Mouse (Mus musculus) midbrain, embryonic 13.5 days (tissue): ENCODE measurements around the gene Habp2. TPM values are rescaled to one million over a fixed set of nuclear protein-coding genes. Genes with fewer than 3 reads are reported as not detected.

ENCODE experiments used
- ATAC-seq: fragments of 200-750 bp; cut with Nextera tagmentation; 2 replicates; pipeline ENCODE4 v1.8.0; 2017; ENCODE audit warnings: mild to moderate bottlenecking, moderate TSS enrichment, moderate library complexity
- H3K27ac ChIP-seq: fragments of 300-500 bp; sonication (generic); 2 replicates; pipeline ENCODE4 v1.5.1; 2015; ENCODE audit warnings: inconsistent platforms, mild to moderate bottlenecking, moderate library complexity
- H3K27me3 ChIP-seq: fragments of 300-500 bp; sonication (generic); 2 replicates; pipeline ENCODE4 v1.6.1; 2015; ENCODE audit warnings: mild to moderate bottlenecking, inconsistent platforms
- H3K36me3 ChIP-seq: fragments of 300-500 bp; sonication (generic); 2 replicates; pipeline ENCODE4 v1.6.1; 2015; ENCODE audit warnings: mild to moderate bottlenecking, inconsistent platforms
- H3K4me1 ChIP-seq: fragments of 300-500 bp; sonication (generic); replicated peaks from 2 replicates; pipeline ENCODE4 v1.6.1; 2015; ENCODE audit warnings: inconsistent platforms
- H3K4me2 ChIP-seq: fragments of 300-500 bp; sonication (generic); replicated peaks from 2 replicates; pipeline ENCODE4 v1.6.1; 2015; ENCODE audit warnings: moderate library complexity, mild to moderate bottlenecking, inconsistent platforms
- H3K4me3 ChIP-seq: fragments of 300-500 bp; sonication (generic); replicated peaks from 2 replicates; pipeline ENCODE4 v1.5.1; 2015; ENCODE audit warnings: mild to moderate bottlenecking, inconsistent platforms
- H3K9ac ChIP-seq: fragments of 300-500 bp; sonication (generic); replicated peaks from 2 replicates; pipeline ENCODE4 v1.6.1; 2015; ENCODE audit warnings: mild to moderate bottlenecking, inconsistent platforms
- H3K9me3 ChIP-seq: fragments of 300-500 bp; sonication (generic); 2 replicates; pipeline ENCODE4 v1.6.1; 2016; ENCODE audit warnings: mild to moderate bottlenecking, inconsistent platforms
- whole genome bisulfite sequencing: fragments of 180-500 bp; shearing (Covaris S2); methylation state at CpG from one replicate; pipeline ENCODE4 v1.1.7; 2015; 5-methylcytosine and 5-hydroxymethylcytosine counted together
- polyA plus RNA-seq: library from polyadenylated mRNA; unstranded; fragments of >200 nt; fragmentation: Nextera tagmentation; extraction: Ambion mirVana; gene quantifications from 2 replicates; pipeline ENCODE4 v1.2.1, GENCODE M21; 2015

The Habp2 gene
- polyA plus RNA-seq, 1 experiment from 2014 or later = 0.09 TPM

- no peaks in the 10 kb centered on the region for H3K9me3 ChIP-seq
- no peak overlapping the region for H3K4me2 ChIP-seq
- no peaks in the 10 kb centered on the region for H3K27me3 ChIP-seq
- H3K27ac ChIP-seq = no peak overlapping the region
- no peak overlapping the region for H3K4me3 ChIP-seq
- ATAC-seq = no peak
- H3K36me3 ChIP-seq = no peaks in the 10 kb centered on the region
- 57% methylated on average over 3 of the region's 3 CpGs for WGBS
- no peaks in the 10 kb centered on the region for H3K4me1 ChIP-seq
- no peak overlapping the region for H3K9ac ChIP-seq
These were observed 9.7 kb upstream of the Habp2 start for GRCm38 (mm10) chr19:56277140-56277804.

DNA sequence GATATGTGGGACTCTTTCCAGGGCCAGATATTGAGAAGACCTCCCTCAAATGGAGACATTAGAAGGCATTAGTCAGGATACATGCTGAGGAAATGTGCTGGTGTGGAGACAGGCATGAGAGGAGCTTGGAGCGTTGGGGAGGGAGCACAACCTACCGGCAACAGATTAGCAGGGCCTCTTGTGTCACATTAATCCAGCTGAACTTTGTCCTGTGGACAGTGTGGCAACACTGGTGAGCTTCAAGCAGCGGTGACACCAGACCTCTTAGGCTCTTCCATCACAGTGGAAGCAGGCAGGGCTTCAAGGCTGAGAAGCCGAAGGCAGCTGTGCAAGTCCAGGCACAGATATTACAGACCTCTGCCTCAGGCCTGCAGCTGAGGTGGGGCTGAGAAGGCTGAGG is 9.0 kb upstream of the Habp2 start:
- Histone ChIP-seq H3K4me1 (no peaks in the 10 kb centered on the region), H3K9me3 (no peaks in the 10 kb centered on the region), H3K36me3 (no peaks in the 10 kb centered on the region), H3K4me2 (no peak overlapping the region), H3K27ac (no peak overlapping the region), H3K9ac (no peak overlapping the region), H3K4me3 (no peak overlapping the region), H3K27me3 (no peaks in the 10 kb centered on the region)
- ATAC-seq = no peak
- 75% methylated on average over 4 of the region's 4 CpGs for WGBS

DNA sequence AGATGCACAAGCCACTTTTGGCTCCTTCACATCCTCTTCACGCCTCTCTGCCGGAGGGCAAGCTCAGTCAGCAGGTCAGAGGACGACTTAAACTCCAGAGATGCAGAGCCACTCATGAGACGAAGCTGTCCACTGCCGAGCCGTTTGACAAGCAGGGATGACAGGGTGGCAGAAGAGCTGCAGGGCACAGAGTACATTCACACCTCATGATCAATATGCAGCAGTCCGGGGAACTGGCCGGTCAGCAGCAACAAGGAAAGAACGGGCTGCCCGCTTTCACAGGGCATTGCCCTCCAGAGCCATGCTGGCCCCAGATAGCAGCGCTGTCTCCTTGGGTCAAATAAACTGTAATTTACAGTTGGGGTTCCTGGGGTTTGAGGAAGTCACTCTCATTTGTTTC is 8.6 kb upstream of the Habp2 start:
- Histone ChIP-seq H3K27me3 (no peaks in the 10 kb centered on the region), H3K4me1 (no peaks in the 10 kb centered on the region), H3K9me3 (no peaks in the 10 kb centered on the region), H3K36me3 (no peaks in the 10 kb centered on the region), H3K27ac (no peak overlapping the region), H3K4me2 (no peak overlapping the region), H3K9ac (no peak overlapping the region), H3K4me3 (no peak overlapping the region)
- no peak for ATAC-seq
- 86% methylated on average over 11 of the region's 11 CpGs for WGBS

GRCm38 (mm10) chr19:56285222-56285621 is 1.7 kb upstream of the Habp2 start:
- no peaks in the 10 kb centered on the region for H3K36me3 ChIP-seq
- H3K9ac ChIP-seq = no peak overlapping the region
- no peak overlapping the region for H3K27ac ChIP-seq
- no peak for ATAC-seq
- H3K4me2 ChIP-seq = no peak overlapping the region
- 85% methylated on average over 4 of the region's 4 CpGs for WGBS
- H3K9me3 ChIP-seq = no peaks in the 10 kb centered on the region
- H3K27me3 ChIP-seq = no peaks in the 10 kb centered on the region
- no peak overlapping the region for H3K4me3 ChIP-seq
- no peaks in the 10 kb centered on the region for H3K4me1 ChIP-seq

DNA sequence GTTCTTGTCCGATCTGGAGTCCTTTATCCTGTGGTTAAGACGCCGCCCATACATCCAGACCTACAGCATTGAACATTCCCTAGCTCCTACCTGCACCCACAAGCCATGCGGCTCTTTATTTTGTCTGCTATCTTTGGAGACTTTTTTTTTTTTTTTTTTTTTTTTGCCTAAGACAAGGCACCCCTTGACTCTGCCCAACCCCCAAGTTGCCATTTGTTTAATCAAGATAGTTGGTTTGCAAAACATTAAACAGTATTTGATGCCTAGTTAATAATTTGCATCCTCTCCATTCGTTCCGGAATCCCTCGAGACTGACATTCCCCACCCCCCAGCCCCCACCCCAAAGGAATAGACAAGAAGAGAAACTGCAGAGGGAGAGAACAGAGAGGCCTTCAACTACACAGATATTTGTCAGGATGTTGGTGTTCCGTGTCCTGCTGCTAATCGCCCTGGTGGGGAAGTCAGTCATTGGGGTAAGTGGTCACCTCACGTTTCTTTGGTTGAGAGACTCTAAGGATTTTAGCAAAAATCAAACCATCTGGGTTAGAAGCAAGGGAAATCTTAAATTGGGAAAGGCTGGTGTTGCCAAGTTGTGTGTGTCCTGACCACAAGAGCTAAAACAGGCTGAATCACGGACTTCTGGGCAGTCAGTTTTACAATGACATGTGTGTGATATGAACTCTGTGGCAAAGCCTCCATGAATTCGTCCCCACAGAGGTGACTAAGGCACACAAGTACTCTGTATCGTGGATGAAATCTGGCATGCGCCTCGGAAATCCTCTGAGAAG is 837 bp downstream of the Habp2 start:
- H3K9ac ChIP-seq = no peak overlapping the region
- no peaks in the 10 kb centered on the region for H3K9me3 ChIP-seq
- H3K27ac ChIP-seq = no peak overlapping the region
- no peaks in the 10 kb centered on the region for H3K27me3 ChIP-seq
- H3K4me1 ChIP-seq = peaks cover 9% of the 10 kb centered on the region
- WGBS = 84% methylated on average over 15 of the region's 15 CpGs
- H3K36me3 ChIP-seq = no peaks in the 10 kb centered on the region
- no peak overlapping the region for H3K4me2 ChIP-seq
- ATAC-seq = no peak
- H3K4me3 ChIP-seq = no peak overlapping the region

DNA sequence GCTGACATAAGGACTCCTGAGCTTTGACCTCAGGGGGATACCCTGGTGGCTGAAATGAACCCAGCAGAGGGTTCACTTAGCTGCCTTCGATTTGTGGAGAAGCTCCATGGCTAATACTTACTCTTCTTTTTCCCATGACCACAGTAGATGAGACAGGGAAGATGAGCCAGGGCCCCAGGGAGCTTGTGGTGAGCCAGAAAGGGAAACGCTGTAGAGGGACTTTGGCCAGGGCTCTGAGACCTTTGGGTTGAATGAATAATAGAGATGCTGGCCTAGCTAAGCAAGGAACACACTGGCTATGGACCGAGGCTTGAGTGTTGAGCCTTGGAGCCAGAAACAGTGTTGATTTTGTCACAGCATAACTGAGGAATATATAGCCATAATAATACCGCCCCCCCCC is 1.5 kb downstream of the Habp2 start:
- H3K27ac ChIP-seq = no peak overlapping the region
- no peak overlapping the region for H3K9ac ChIP-seq
- H3K27me3 ChIP-seq = no peaks in the 10 kb centered on the region
- ATAC-seq = no peak
- 81% methylated on average over 4 of the region's 4 CpGs for WGBS
- H3K36me3 ChIP-seq = no peaks in the 10 kb centered on the region
- no peak overlapping the region for H3K4me3 ChIP-seq
- no peak overlapping the region for H3K4me2 ChIP-seq
- peaks cover 9% of the 10 kb centered on the region for H3K4me1 ChIP-seq
- no peaks in the 10 kb centered on the region for H3K9me3 ChIP-seq

DNA sequence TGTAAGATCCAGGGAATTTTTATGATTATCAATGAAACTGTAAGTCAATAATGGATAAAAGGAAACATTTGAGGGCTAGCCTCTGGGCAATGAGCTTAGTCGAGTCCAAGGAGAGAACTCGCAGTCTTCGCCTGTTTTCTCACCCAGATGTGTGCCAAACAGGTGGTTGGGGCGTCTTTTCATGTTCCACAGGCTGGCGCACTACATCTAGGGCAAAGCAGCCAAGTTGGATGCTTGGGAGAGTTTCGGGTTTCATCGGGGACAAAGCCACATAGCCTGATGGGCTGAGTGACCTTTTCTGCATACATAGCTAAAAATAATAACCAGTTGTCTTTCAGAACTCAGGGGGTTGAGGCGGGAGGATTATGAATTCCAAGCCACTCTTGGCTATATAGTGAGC is 2.7 kb downstream of the Habp2 start:
- no peaks in the 10 kb centered on the region for H3K9me3 ChIP-seq
- H3K27ac ChIP-seq = no peak overlapping the region
- H3K4me1 ChIP-seq = peaks cover 13% of the 10 kb centered on the region
- ATAC-seq = no peak
- H3K4me3 ChIP-seq = no peak overlapping the region
- no peaks in the 10 kb centered on the region for H3K36me3 ChIP-seq
- 88% methylated on average over 8 of the region's 8 CpGs for WGBS
- no peak overlapping the region for H3K4me2 ChIP-seq
- H3K27me3 ChIP-seq = no peaks in the 10 kb centered on the region
- H3K9ac ChIP-seq = no peak overlapping the region

DNA sequence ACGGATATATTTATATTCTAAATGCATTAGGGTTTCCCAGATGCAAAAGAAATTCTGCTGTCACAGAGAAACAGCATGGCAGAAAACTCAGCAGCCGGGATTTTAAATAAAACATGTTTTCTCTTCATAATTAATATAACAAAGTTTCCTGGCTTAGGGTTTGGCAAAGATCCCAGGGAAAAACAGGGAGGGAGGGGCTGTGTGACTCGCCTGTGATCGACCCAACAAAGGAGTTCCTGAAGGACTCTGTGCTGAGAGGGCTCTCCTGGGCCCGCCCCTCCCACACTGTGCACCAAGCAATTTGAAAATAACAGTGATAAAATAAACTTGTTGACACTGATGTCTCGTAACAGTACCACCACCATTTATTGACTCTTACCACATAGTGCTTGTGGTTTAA is 5.0 kb downstream of the Habp2 start:
- Histone ChIP-seq H3K4me3 (no peak overlapping the region), H3K4me2 (no peak overlapping the region), H3K9me3 (no peaks in the 10 kb centered on the region), H3K9ac (no peak overlapping the region), H3K27me3 (no peaks in the 10 kb centered on the region; the same call in 1 of the 2 replicates), H3K27ac (no peak overlapping the region), H3K36me3 (no peaks in the 10 kb centered on the region), H3K4me1 (peaks cover 17% of the 10 kb centered on the region)
- ATAC-seq = no peak
- 59% methylated on average over 6 of the region's 6 CpGs for WGBS

DNA sequence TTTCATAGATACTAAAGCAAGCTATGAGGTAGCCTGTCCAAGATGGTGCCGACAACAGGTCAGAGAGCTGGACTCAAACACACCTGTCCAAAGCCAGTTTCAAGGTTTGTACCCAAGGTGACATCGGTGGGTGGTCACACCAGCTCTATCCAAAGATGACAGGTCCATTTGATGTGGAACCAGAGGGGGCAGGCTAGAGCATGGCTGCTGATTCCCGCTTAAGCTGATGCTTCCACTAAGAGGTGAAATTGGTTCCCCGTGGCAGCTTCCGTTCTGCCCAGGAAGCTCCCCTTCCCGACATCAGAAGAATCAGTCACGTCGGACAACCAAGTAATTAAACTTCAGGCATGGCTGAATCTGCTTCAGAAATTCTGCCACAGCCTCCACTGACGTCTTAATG is 5.4 kb downstream of the Habp2 start:
- WGBS = 52% methylated on average over 9 of the region's 9 CpGs
- Histone ChIP-seq H3K4me1 (peaks cover 17% of the 10 kb centered on the region), H3K27ac (no peak overlapping the region), H3K27me3 (no peaks in the 10 kb centered on the region; the same call in 1 of the 2 replicates), H3K36me3 (no peaks in the 10 kb centered on the region), H3K4me3 (no peak overlapping the region), H3K9me3 (no peaks in the 10 kb centered on the region), H3K4me2 (no peak overlapping the region), H3K9ac (no peak overlapping the region)
- ATAC-seq = no peak

- H3K36me3 ChIP-seq = no peaks in the 10 kb centered on the region
- ATAC-seq = peak; percentile 90
- H3K4me3 ChIP-seq = no peak overlapping the region
- no peak overlapping the region for H3K9ac ChIP-seq
- peaks cover 17% of the 10 kb centered on the region for H3K4me1 ChIP-seq
- no peaks in the 10 kb centered on the region; the same call in 1 of the 2 replicates for H3K27me3 ChIP-seq
- 48% methylated on average over 7 of the region's 7 CpGs for WGBS
- H3K27ac ChIP-seq = no peak overlapping the region; the same call in 1 of the 2 replicates
- H3K9me3 ChIP-seq = no peaks in the 10 kb centered on the region
- no peak overlapping the region for H3K4me2 ChIP-seq
These were observed 7.9 kb downstream of the Habp2 start for GRCm38 (mm10) chr19:56294654-56295399.

- H3K27ac ChIP-seq = no peak overlapping the region
- WGBS = 63% methylated on average over 9 of the region's 9 CpGs
- H3K27me3 ChIP-seq = no peaks in the 10 kb centered on the region; the same call in 1 of the 2 replicates
- H3K36me3 ChIP-seq = no peaks in the 10 kb centered on the region
- no peaks in the 10 kb centered on the region for H3K9me3 ChIP-seq
- ATAC-seq = no peak
- H3K4me3 ChIP-seq = no peak overlapping the region
- H3K9ac ChIP-seq = no peak overlapping the region
- H3K4me1 ChIP-seq = peaks cover 17% of the 10 kb centered on the region
- no peak overlapping the region for H3K4me2 ChIP-seq
These were observed 9.7 kb downstream of the Habp2 start for GRCm38 (mm10) chr19:56296668-56297067.

- H3K27ac ChIP-seq = no peak overlapping the region
- H3K4me1 ChIP-seq = peaks cover 11% of the 10 kb centered on the region
- H3K36me3 ChIP-seq = no peaks in the 10 kb centered on the region
- 66% methylated on average over 3 of the region's 3 CpGs for WGBS
- H3K27me3 ChIP-seq = no peaks in the 10 kb centered on the region; the same call in 1 of the 2 replicates
- no peaks in the 10 kb centered on the region for H3K9me3 ChIP-seq
- no peak for ATAC-seq
- H3K4me2 ChIP-seq = no peak overlapping the region
- H3K9ac ChIP-seq = no peak overlapping the region
- no peak overlapping the region for H3K4me3 ChIP-seq
These were observed 10.3 kb downstream of the Habp2 start for GRCm38 (mm10) chr19:56297264-56297663.
